Mouse (Mus musculus) urinary bladder, postnatal 10 days (tissue): ENCODE results near the gene Gcsh.
A peak's percentile ranks its signal among the peaks of the same experiment; 100 is the strongest.

Experiments used
- DNase-seq: peaks from one replicate; pipeline ENCODE4 v3.0.0; 2022; ENCODE audit warnings: low spot score

Gcsh gene

GRCm38 (mm10) chr8:116993095-116993867 lies at the start of gene Gcsh:
Gene Gcsh (minus strand): TSS chr8:116993537.
- peak; percentile 96 for DNase-seq

- DNase-seq: no peak
These were observed 46.5 kb upstream of the Gcsh start for GRCm38 (mm10) chr8:117039843-117040242.

- no peak for DNase-seq
These were observed 44.1 kb upstream of the Gcsh start for GRCm38 (mm10) chr8:117037374-117037935.

DNA sequence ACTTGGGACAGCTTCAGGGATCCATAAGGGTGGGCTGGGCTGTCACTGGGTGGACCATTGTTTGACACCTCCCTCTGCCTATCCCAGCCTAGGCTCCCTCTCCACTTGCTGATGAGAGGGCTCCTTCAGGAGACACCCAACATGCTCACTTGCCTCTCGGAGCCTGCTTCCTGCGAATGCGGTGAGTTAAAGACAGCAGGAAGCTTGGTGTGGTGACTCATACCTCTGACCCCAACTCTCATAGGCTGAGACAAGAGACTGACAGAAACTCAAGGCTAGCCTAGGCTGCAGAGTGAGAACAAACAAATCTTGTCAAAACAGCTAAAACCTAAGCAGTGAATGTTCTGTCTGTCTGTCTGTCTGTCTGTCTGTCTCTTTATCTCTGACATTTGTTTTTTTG lies 40.1 kb upstream of the Gcsh start:
- DNase-seq: no peak

DNA sequence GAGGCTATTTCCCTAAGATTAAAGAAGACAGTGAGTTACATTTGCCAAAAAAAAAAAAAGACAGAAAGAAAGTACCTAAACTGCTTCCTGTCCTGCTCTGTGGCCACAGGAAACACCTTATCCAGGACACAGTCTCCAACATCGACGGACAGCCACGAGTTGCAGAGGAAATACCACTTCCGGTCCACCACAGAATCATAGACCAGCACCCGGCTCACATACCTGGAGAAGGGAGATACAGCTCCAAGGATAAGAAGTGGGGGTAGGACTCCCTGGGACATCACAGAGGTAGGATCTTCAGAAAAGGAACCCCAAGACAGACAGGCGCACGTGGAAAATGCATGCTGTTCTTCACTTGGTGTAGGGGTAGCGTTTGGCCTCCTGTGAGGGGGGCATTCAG lies 39.3 kb upstream of the Gcsh start:
- no peak for DNase-seq

GRCm38 (mm10) chr8:117031476-117031875 lies 38.1 kb upstream of the Gcsh start:
- no peak for DNase-seq

DNA sequence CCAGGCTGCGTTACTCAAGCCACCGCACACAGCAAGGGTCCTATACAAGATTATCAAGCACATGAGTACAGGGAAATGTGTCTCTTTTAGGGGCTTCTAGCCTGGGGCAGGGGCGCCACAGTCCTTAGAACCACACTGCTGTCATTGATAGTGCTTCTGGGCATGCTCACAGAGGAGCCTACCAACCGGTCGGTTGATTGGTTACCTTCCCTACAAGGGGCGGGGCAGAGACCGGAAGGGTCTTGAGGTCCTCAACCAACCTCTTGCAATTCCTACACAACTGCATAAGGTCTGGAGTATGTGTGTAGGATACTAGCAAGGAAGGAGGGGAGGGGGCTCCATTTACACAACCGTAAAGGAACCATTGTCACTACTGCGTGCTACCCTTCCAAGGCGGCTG lies 35.3 kb upstream of the Gcsh start:
- no peak for DNase-seq

GRCm38 (mm10) chr8:117027601-117028000 lies 34.3 kb upstream of the Gcsh start:
- no peak for DNase-seq

DNA sequence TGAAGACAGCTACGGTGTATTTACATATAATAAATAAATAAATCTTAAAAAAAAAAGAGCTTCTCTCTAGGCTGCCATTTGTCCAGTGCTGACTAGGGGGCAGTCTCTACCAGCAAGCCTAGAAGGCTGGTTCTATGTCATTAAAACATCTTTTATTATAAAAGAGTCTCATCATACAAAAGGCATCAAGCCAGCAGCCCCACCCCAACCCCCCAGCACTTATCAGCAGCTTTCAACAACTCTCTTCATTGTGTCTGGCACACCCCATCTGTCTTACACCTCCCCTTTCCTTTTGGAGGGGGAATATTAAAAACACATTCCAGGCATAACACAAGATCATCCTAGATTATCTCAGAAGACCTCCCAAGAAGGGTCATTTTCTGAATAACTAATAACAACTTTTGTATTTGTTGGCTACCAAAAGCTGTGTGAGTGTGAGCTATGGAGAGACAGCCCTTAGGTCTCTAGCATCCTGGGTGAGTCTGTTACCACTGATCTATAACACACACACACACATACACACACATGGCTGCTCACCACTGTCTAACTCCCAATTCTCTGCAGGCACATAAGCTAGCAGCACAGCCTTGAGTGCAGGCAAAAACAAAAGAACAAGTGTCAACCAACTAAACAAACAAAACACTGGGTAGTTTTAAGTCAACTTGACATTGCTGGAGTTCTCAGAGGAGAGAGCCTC lies 29.1 kb upstream of the Gcsh start:
- no peak for DNase-seq

DNA sequence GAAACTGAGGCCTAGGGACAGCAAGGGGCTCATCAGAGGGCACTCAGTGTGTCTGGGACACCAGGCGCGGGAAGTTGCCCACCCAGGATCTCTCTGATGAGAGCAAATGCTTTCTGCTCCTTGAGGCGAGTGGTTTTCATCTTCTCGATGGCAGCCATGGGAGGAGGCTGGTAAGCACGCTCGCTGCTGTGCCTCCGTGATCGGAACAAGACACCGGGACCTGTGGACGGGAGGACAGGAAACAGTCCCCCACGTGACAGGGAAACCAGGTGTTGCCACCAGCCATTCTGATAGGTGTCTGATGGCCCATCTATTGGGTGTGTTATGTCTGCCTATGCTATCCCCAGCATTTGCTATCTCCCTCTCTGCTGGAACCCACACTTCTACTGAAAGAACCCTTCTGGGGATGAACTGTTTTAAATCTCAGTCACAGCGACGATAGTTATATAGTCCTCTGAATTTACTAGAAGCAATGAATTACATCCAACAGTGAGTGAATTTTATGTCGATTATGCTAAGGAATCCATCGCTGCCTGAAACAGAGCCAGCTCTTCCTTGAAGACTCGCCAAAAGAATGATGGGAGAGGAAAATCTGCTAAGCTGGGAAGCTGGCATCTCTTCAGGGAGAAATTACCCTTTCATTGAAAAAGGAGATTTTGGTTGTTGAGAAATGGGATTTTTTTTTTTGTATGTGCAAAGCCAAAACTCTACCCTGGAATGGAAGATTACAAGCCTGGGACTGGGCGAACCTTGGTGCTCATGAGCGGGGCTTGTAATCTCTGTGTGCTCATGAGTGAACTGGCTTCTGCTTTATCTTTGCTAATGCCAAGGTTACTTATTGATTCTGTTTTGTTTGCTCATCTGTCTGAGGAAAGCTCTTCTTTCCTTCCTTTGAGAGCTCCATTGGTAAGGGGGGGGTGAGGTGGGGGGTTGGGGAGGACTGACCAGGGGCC lies 26.3 kb upstream of the Gcsh start:
- no peak for DNase-seq

DNA sequence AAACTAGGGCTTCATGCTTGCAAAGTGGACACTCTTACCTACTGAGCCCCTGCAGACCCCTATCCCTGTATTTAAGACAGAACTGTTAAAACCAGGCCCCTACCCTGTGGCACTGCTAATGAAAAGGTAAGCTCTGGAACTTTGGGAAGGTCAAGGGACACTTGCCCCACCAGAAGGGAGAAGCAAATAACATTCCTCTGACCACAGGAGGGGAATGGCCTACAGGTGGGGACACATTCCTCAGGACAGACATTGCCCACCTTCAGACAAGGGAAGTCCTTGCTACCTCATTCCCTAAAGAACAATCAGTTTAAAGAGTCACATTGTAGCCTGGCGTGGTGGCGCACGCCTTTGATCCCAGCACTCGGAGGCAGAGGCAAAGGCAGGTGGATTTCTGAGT lies 24.6 kb upstream of the Gcsh start:
- DNase-seq: no peak

GRCm38 (mm10) chr8:117017006-117017405 lies 23.7 kb upstream of the Gcsh start:
- DNase-seq: no peak

- DNase-seq: no peak
These were observed 22.3 kb upstream of the Gcsh start for GRCm38 (mm10) chr8:117015670-117016069.

GRCm38 (mm10) chr8:117011366-117011765 lies 18.0 kb upstream of the Gcsh start:
- no peak for DNase-seq

DNA sequence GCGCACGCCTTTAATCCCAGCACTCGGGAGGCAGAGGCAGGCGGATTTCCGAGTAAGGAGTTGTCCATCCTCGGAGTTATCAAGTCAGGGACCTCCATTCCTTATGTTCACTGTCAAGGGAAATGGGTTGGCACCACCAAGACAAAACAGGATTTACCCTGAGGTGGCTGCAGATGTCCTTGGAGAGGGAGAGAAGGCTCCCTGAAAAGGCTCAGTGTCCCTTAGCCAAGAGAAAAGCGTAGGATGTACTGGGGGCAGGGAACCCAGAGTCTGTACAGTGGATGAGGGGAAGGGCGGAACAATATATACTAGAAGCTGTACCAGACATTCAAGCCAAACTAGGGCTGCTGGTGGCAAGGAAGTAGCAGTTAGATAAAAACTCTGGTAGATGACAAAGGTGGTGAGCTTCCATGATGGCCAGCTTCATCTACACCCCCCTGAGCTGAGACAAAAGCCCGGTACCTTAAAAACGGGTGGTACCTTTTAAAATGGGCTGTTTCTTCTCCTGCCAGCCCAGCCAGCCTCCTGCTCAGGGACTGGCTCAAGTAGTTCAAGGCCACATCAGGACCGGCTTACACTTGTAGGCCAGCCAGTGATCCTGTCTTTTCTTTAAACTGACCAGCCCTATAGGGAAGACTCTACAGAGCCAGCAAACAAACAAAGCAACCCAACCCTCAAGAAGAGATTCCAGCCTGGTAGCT lies 829 bp upstream of the Gcsh start:
- no peak for DNase-seq

DNA sequence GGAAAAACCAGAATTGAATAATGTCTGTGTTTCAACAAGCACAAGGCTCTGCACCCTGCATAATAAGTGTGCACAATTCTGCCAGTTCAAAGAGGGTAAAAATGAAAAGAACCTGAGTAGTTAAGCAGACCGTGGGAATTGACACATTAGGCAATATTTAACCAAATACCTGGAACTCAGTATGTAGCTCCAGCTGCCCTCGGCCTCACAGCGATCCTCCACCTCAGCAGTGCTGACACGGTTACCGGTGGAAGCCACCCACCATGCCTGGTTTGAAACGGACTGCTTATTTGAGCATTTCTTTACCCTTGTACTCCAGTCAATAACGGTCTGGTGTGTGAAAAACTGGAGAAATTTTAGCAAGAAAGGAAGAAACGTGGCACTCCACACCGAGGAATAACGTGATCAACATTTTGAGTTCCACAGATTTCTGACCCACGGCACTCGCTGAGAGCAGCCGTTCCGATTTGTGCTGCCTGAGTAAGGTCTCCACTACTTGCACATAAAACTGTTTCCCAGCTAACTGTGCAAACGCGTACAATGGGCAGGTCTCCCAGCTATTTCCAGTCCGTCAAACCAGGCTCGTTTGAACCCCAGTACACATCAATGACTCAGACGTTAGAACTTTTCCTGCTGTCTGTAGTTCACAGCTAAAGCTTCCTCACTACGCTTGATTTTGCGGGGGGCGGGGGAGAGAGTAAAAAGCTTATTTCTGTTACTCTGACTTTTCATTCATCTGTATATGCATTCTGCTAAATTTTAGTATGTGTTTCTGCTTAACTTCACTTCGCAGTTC lies 963 bp downstream of the Gcsh start:
- DNase-seq: no peak

GRCm38 (mm10) chr8:116991241-116991640 lies 2.1 kb downstream of the Gcsh start:
- no peak for DNase-seq

GRCm38 (mm10) chr8:116989842-116990241 lies 3.5 kb downstream of the Gcsh start:
- no peak for DNase-seq

DNA sequence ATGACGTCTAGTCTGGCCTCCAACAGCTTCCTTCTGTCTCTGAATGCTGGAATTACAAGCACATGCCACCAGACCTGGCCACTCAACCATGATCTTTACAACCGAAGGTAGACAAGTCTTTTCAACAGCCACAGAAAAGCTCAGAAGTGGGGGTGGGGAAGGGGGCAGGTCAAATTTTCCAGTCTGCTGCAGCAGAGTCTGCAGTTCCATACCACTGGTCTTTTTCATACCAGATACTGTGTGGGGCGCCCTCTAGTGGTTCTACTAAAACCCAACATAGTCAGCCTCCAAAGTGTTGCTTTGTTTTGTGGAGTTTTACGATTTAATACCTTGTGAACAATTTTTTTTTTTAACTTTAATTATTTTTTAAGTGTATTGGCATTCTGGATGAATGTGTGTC lies 13.2 kb downstream of the Gcsh start:
- DNase-seq: no peak

GRCm38 (mm10) chr8:116978631-116979256 lies 14.6 kb downstream of the Gcsh start, which contains the start of gene 1700030J22Rik:
Gene 1700030J22Rik (minus strand): TSS chr8:116978959.
- peak; percentile 89 for DNase-seq
